Mouse (Mus musculus) CH12.LX (cell line): Measurements from ENCODE around the gene Tnxb. TPM values are rescaled to one million over a fixed set of nuclear protein-coding genes. Genes with fewer than 3 reads are reported as not detected.

ENCODE experiments used
- DNase-seq: peaks from one replicate; pipeline ENCODE4 v3.0.0-alpha.2; 2013; ENCODE audit errors: extremely low read depth
- H3K27ac ChIP-seq: 2 replicates; pipeline ENCODE4 v1.5.1; 2012; ENCODE audit warnings: low read depth, mild to moderate bottlenecking, control low read depth, moderate library complexity; ENCODE audit not compliant: insufficient read depth
- H3K27me3 ChIP-seq: replicated peaks from 2 replicates; pipeline ENCODE3; 2012; ENCODE audit warnings: inconsistent platforms
- H3K36me3 ChIP-seq, 2 experiments: replicated peaks in 1 of 2; 2 replicates each; pipeline versions ENCODE3 to v1.6.1; 2012; ENCODE audit warnings: inconsistent platforms in 1 of 2, low read length in 1 of 2, mild to moderate bottlenecking in 1 of 2, mixed read lengths in 1 of 2, moderate library complexity in 1 of 2; ENCODE audit not compliant: control insufficient read depth in 1 of 2, insufficient read depth in 1 of 2
- H3K4me1 ChIP-seq, 2 experiments: 2 replicates each; pipeline ENCODE4 v1.6.1; 2012; ENCODE audit warnings: inconsistent platforms in 1 of 2, moderate library complexity in 1 of 2; ENCODE audit not compliant: insufficient read depth in 2 of 2, control insufficient read depth in 1 of 2
- H3K4me2 ChIP-seq: 2 replicates; pipeline ENCODE4 v1.6.1; 2012; ENCODE audit warnings: low read depth, mild to moderate bottlenecking, control low read depth; ENCODE audit not compliant: poor library complexity, insufficient read depth, severe bottlenecking
- H3K4me3 ChIP-seq, 3 experiments: fragments of 150-350 bp in 1 of 3; sonication (generic) in 1 of 3; replicated peaks in 1 of 3; 2 replicates each; pipeline versions ENCODE3 to v1.5.1; 2011 to 2012; ENCODE audit warnings: low read depth in 2 of 3, low read length in 2 of 3, mild to moderate bottlenecking in 2 of 3, moderate library complexity in 2 of 3, control low read depth in 1 of 3, improper control_type of control experiment in 1 of 3, inconsistent platforms in 1 of 3, mixed read lengths in 1 of 3; ENCODE audit not compliant: poor library complexity in 1 of 3
- H3K79me2 ChIP-seq: replicated peaks from 2 replicates; pipeline ENCODE4 v1.6.1; 2012; ENCODE audit warnings: mild to moderate bottlenecking, moderate library complexity; ENCODE audit not compliant: control insufficient read depth, poor library complexity, insufficient read depth, severe bottlenecking; ENCODE audit errors: extremely low read depth
- H3K9ac ChIP-seq: 2 replicates; pipeline ENCODE4 v1.6.1; 2012; ENCODE audit warnings: low read depth, mild to moderate bottlenecking, control low read depth, moderate library complexity; ENCODE audit not compliant: insufficient read depth
- H3K9me3 ChIP-seq: replicated peaks from 2 replicates; pipeline ENCODE3; 2012; ENCODE audit warnings: low read length, inconsistent platforms, mixed read lengths
- BHLHE40 ChIP-seq: IDR thresholded peaks from 2 replicates; pipeline ENCODE4 v1.6.1; 2011; ENCODE audit warnings: mild to moderate bottlenecking, low read depth, low read length, improper control_type of control experiment
- ELF1 ChIP-seq: IDR thresholded peaks from 2 replicates; pipeline ENCODE4 v1.6.1; 2014; ENCODE audit warnings: low read depth, mild to moderate bottlenecking, inconsistent platforms, low read length, improper control_type of control experiment
- ETS1 ChIP-seq: conservative IDR thresholded peaks from 2 replicates; pipeline ENCODE4 v1.6.1; 2012; ENCODE audit warnings: low read depth, mild to moderate bottlenecking, inconsistent platforms, low read length, improper control_type of control experiment, moderate library complexity
- GABPA ChIP-seq: IDR thresholded peaks from 2 replicates; pipeline ENCODE4 v1.6.1; 2012; ENCODE audit warnings: low read depth, low read length, improper control_type of control experiment, inconsistent platforms; ENCODE audit not compliant: insufficient replicate concordance
- JUND ChIP-seq: conservative IDR thresholded peaks from 2 replicates; pipeline ENCODE4 v1.6.1; 2011; ENCODE audit warnings: low read depth, low read length, improper control_type of control experiment
- MEF2A ChIP-seq: IDR thresholded peaks from 2 replicates; pipeline ENCODE4 v1.6.1; 2014; ENCODE audit warnings: low read depth, mild to moderate bottlenecking, inconsistent platforms, low read length, improper control_type of control experiment, borderline replicate concordance
- MYC ChIP-seq: IDR thresholded peaks from 2 replicates; pipeline ENCODE4 v1.6.1; 2011; ENCODE audit warnings: low read depth, mild to moderate bottlenecking, improper control_type of control experiment, low read length
- NRF1 ChIP-seq: IDR thresholded peaks from 2 replicates; pipeline ENCODE4 v1.6.1; 2014; ENCODE audit warnings: low read depth, mild to moderate bottlenecking, inconsistent platforms, low read length, improper control_type of control experiment, moderate library complexity
- PAX5 ChIP-seq: IDR thresholded peaks from 2 replicates; pipeline ENCODE4 v1.6.1; 2012; ENCODE audit warnings: low read length, inconsistent platforms, mixed read lengths
- POLR2A ChIP-seq: IDR thresholded peaks from 2 replicates; pipeline ENCODE4 v1.6.1; 2011; ENCODE audit warnings: low read depth, mild to moderate bottlenecking, improper control_type of control experiment, low read length
- POLR2AphosphoS2 ChIP-seq: IDR thresholded peaks from 2 replicates; pipeline ENCODE4 v1.6.1; 2011; ENCODE audit warnings: low read depth, low read length, improper control_type of control experiment
- RAD21 ChIP-seq: IDR thresholded peaks from 2 replicates; pipeline ENCODE4 v1.6.1; 2011; ENCODE audit warnings: low read depth, mild to moderate bottlenecking, low read length, improper control_type of control experiment, moderate library complexity
- UBTF ChIP-seq: IDR thresholded peaks from 2 replicates; pipeline ENCODE4 v1.6.1; 2012; ENCODE audit warnings: low read depth, mild to moderate bottlenecking, inconsistent platforms, low read length, improper control_type of control experiment, moderate library complexity
- ZC3H11A ChIP-seq: IDR thresholded peaks from 2 replicates; pipeline ENCODE4 v1.6.1; 2012; ENCODE audit warnings: low read depth, mild to moderate bottlenecking, inconsistent platforms, low read length, improper control_type of control experiment
- ZKSCAN1 ChIP-seq: IDR thresholded peaks from 2 replicates; pipeline ENCODE4 v1.6.1; 2012; ENCODE audit warnings: low read depth, inconsistent platforms, low read length, improper control_type of control experiment, borderline replicate concordance
- ZMIZ1 ChIP-seq: IDR thresholded peaks from 2 replicates; pipeline ENCODE4 v1.6.1; 2012; ENCODE audit warnings: low read depth, mild to moderate bottlenecking, inconsistent platforms, low read length, improper control_type of control experiment
- dilution Hi-C: fragments of 300-500 bp; cut with MboI; formaldehyde crosslinking; loops from 2 replicates; pipeline ENCODE4 v1.14.3; 2020; ENCODE audit warnings: low sequenced_read_pairs; ENCODE audit not compliant: extremely low pct_unique_long_range_greater_than_20kb, extremely low pct_ligation_motif_present
- in situ Hi-C: fragments of 300-500 bp; cut with MboI; formaldehyde crosslinking; loops from 3 replicates; pipeline ENCODE4 v1.14.3; 2019; ENCODE audit warnings: low sequenced_read_pairs, low pct_ligation_motif_present, low pct_unique_long_range_greater_than_20kb, mixed read lengths
- polyA plus RNA-seq: library from polyadenylated mRNA; unstranded; fragments of >175 nt; gene quantifications from 2 replicates; pipeline ENCODE4 v1.2.1, GENCODE M21; 2012; ENCODE audit warnings: low read depth; ENCODE audit not compliant: insufficient read length
- total RNA-seq, 2 experiments: library from RNA; depleted of rRNA; stranded (reverse); fragments of 300-350 nt in 1 of 2; fragments of >200 nt in 1 of 2; gene quantifications; 2 replicates each; pipeline ENCODE4 v1.2.3; 2012 to 2014

Gene Tnxb
- total and polyA plus RNA-seq, 3 experiments: not detected

- Histone ChIP-seq H3K27ac (no peak overlapping the region), H3K9ac (no peak overlapping the region), H3K27me3 (peaks cover 51% of the 10 kb centered on the region), H3K79me2 (no peaks in the 10 kb centered on the region; the same call in 1 of the 2 replicates), H3K9me3 (peaks cover 9% of the 10 kb centered on the region), H3K4me2 (no peak overlapping the region), H3K36me3 (peaks cover 0 to 11% of the 10 kb centered on the region in 2 experiments), H3K4me3 (no peak overlapping the region), H3K4me1 (peaks cover 4 to 38% of the 10 kb centered on the region in 2 experiments)
- dilution Hi-C loops (no loop called here), in situ Hi-C loops (no loop called here)
- TF ChIP-seq NRF1 (no peak), GABPA (no peak), JUND (no peak), BHLHE40 (no peak), ZC3H11A (no peak), ETS1 (no peak), UBTF (no peak), ZMIZ1 (no peak), POLR2A (no peak), ELF1 (no peak), ZKSCAN1 (no peak), PAX5 (no peak), MYC (no peak), RAD21 (no peak)
- DNase-seq: no peak
Observed at GRCm38 (mm10) chr17:34643379-34643778, 27.0 kb upstream of the Tnxb start.

- peaks cover 10 to 43% of the 10 kb centered on the region in 2 experiments for H3K4me1 ChIP-seq
- H3K79me2 ChIP-seq: no peaks in the 10 kb centered on the region; the same call in 1 of the 2 replicates
- no peak overlapping the region for H3K4me2 ChIP-seq
- TF ChIP-seq MEF2A: 0 out of 2 replicates have a peak, but pooled peaks have one; percentile 6
- no peak for TF ChIP-seq ZKSCAN1
- no peak for TF ChIP-seq POLR2AphosphoS2
- H3K36me3 ChIP-seq: peaks cover 0 to 16% of the 10 kb centered on the region in 2 experiments
- H3K9ac ChIP-seq: no peak overlapping the region
- no peak for DNase-seq
- dilution Hi-C loops: no loop called here
- peaks cover 9% of the 10 kb centered on the region for H3K9me3 ChIP-seq
- in situ Hi-C loops: no loop called here
- no peak overlapping the region for H3K4me3 ChIP-seq
- H3K27ac ChIP-seq: no peak overlapping the region
- peaks cover 46% of the 10 kb centered on the region for H3K27me3 ChIP-seq
Observed at GRCm38 (mm10) chr17:34643944-34644343, 26.4 kb upstream of the Tnxb start.
